8 mouse cellular contexts compared by ENCODE assay signal in the genomic region with DNA sequence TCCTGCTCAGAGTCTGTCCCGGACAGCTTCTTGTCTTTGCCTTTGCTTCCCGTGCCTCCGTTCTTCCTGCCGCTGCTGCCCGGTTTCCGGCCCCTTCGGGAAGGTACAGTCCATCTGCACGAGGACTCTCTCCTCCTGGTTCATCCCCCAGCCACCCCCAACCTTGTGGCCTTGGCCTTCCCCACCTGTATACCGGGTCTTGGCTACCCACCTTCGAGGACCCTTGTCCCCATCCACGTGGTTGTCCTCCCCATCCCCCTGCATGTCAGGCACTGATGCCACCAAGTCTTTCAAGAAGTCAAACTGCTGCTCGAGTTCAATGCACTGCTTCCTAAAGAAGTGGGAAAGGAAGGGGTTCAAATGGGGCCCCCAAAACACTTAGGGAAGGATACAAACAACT. TPM values are rescaled to one million over a fixed set of nuclear protein-coding genes. Genes with fewer than 3 reads are reported as not detected.
A peak's percentile ranks its signal among the peaks of the same experiment; 100 is the strongest.
DNase-seq lines count a peak whose midpoint lies in the region; ATAC-seq and TF ChIP-seq lines count a peak whose summit lies in the region.

No protein-coding gene starts in this region.

- TF ChIP-seq POLR2A in lung, adult 2 months (IDR thresholded peaks at IDR 0.05; ENCODE audit: borderline replicate concordance, extremely low read depth, low read depth, low read length), result peak; percentile 16; the same call in 1 of the 2 replicates
- TF ChIP-seq POLR2A in cortical plate, adult 2 months (IDR thresholded peaks at IDR 0.05; ENCODE audit: extremely low read depth, insufficient read depth, low read length), result no peak

- DNase-seq in lung, adult 2 months, result no peak
- no peak for DNase-seq in lung, postnatal 10 days
- DNase-seq in midbrain, embryonic 14.5 days, result no peak
- no peak for DNase-seq in embryo, embryonic 11 days
- no peak for DNase-seq in spleen, postnatal 10 days (ENCODE audit: low spot score in 2 of 2)
- no peak for DNase-seq in left cerebral cortex, postnatal 36 days (ENCODE audit: low spot score in 2 of 2)

- peak overlapping the region; percentile 83 for H3K9ac ChIP-seq in hindbrain, embryonic 13.5 days
- peak overlapping the region; percentile 77 for H3K9ac ChIP-seq in midbrain, embryonic 14.5 days (replicated peaks; ENCODE audit: low read length)

- peak overlapping the region; percentile 98 for H3K4me3 ChIP-seq in lung, adult 2 months (replicated peaks; ENCODE audit: extremely low read depth, low read depth, low read length)
- H3K4me3 ChIP-seq in cortical plate, adult 2 months (ENCODE audit: insufficient read depth, low read length), result peak overlapping the region; percentile 89
- peak overlapping the region; percentile 82 for H3K4me3 ChIP-seq in hindbrain, embryonic 13.5 days
- peak overlapping the region; percentile 81 for H3K4me3 ChIP-seq in midbrain, embryonic 14.5 days (replicated peaks; ENCODE audit: low read depth, low read length)

- no peak for ATAC-seq in hindbrain, embryonic 13.5 days (ENCODE audit: low FRiP score)
- ATAC-seq in midbrain, embryonic 14.5 days (ENCODE audit: low FRiP score, low TSS enrichment), result no peak

- intact Hi-C loops in left cerebral cortex, postnatal 36 days (cut with DNase I), result no loop called here

- no peaks in the 10 kb centered on the region for H3K27me3 ChIP-seq in hindbrain, embryonic 13.5 days
- H3K27me3 ChIP-seq in midbrain, embryonic 14.5 days (ENCODE audit: control insufficient read depth, insufficient read depth, low read length), result no peaks in the 10 kb centered on the region

- 44% methylated on average over 12 of the region's 12 CpGs for WGBS in lung, adult 2 months
- WGBS in hindbrain, embryonic 13.5 days, result 66% methylated on average over 12 of the region's 12 CpGs
- WGBS in midbrain, embryonic 14.5 days, result 66% methylated on average over 12 of the region's 12 CpGs

- H3K36me3 ChIP-seq in hindbrain, embryonic 13.5 days, result peaks cover 47% of the 10 kb centered on the region
- H3K36me3 ChIP-seq in midbrain, embryonic 14.5 days (ENCODE audit: control insufficient read depth, insufficient read depth, low read length), result peaks cover 58% of the 10 kb centered on the region

- no peak overlapping the region for H3K27ac ChIP-seq in cortical plate, adult 2 months (ENCODE audit: insufficient read depth, low read length)
- peak overlapping the region; percentile 92; the same call in 1 of the 2 replicates for H3K27ac ChIP-seq in hindbrain, embryonic 13.5 days
- H3K27ac ChIP-seq in midbrain, embryonic 14.5 days (replicated peaks; ENCODE audit: low read depth, low read length), result no peak overlapping the region

- no peaks in the 10 kb centered on the region for H3K9me3 ChIP-seq in hindbrain, embryonic 13.5 days
- no peaks in the 10 kb centered on the region for H3K9me3 ChIP-seq in midbrain, embryonic 14.5 days (ENCODE audit: control insufficient read depth, low read length)

- H3K4me2 ChIP-seq in hindbrain, embryonic 13.5 days, result peak overlapping the region; percentile 83
- peak overlapping the region; percentile 88 for H3K4me2 ChIP-seq in midbrain, embryonic 14.5 days (ENCODE audit: low read length)

- H3K4me1 ChIP-seq in lung, adult 2 months (ENCODE audit: control insufficient read depth, insufficient read depth, low read length), result peaks cover 17% of the 10 kb centered on the region
- H3K4me1 ChIP-seq in cortical plate, adult 2 months (ENCODE audit: control insufficient read depth, insufficient read depth, low read length), result peaks cover 6% of the 10 kb centered on the region
- peaks cover 55% of the 10 kb centered on the region for H3K4me1 ChIP-seq in hindbrain, embryonic 13.5 days (replicated peaks)
- H3K4me1 ChIP-seq in midbrain, embryonic 14.5 days (ENCODE audit: control insufficient read depth, insufficient read depth, low read length), result peaks cover 29% of the 10 kb centered on the region

- TF ChIP-seq CTCF in lung, adult 2 months (IDR thresholded peaks at IDR 0.05; ENCODE audit: insufficient read depth, low read length), result no peak
- TF ChIP-seq CTCF in cortical plate, adult 2 months (IDR thresholded peaks at IDR 0.05; ENCODE audit: extremely low read depth, insufficient read depth, low read length), result no peak

RNA-seq across cellular contexts. Expression of gene Drap1, which starts 1.2 kb away (rescaled TPM):
- polyA plus RNA-seq in lung, adult 2 months (2012; rRNA removed), result 151 and 176 TPM in 2 replicates
- polyA plus RNA-seq in cortical plate, adult 2 months (2012; rRNA removed), result 285 and 320 TPM in 2 replicates
- polyA plus RNA-seq in hindbrain, embryonic 13.5 days (2015; fragmentation: Nextera tagmentation; extraction: Ambion mirVana), result 322 and 323 TPM in 2 replicates
- 225 and 299 TPM in 2 replicates for polyA plus RNA-seq in midbrain, embryonic 14.5 days (2014; fragmentation: Nextera tagmentation; extraction: Ambion mirVana)
- total RNA-seq in left cerebral cortex, postnatal 36 days (2021), result 100 to 1,000 TPM; 245 to 260 TPM

RNA-seq across cellular contexts. Expression of gene AI837181, which starts 1.4 kb away (rescaled TPM):
- polyA plus RNA-seq in lung, adult 2 months (2012; rRNA removed), result 85.2 and 86.7 TPM in 2 replicates
- 99.8 and 101 TPM in 2 replicates for polyA plus RNA-seq in cortical plate, adult 2 months (2012; rRNA removed)
- 68.5 and 69.7 TPM in 2 replicates for polyA plus RNA-seq in hindbrain, embryonic 13.5 days (2015; fragmentation: Nextera tagmentation; extraction: Ambion mirVana)
- polyA plus RNA-seq in midbrain, embryonic 14.5 days (2014; fragmentation: Nextera tagmentation; extraction: Ambion mirVana), result 53.7 and 65.2 TPM in 2 replicates
- 10 to 100 TPM; 70.2 to 78.3 TPM for total RNA-seq in left cerebral cortex, postnatal 36 days (2021)

RNA-seq across cellular contexts. Expression of gene Tsga10ip, which starts 21.2 kb away (rescaled TPM):
- polyA plus RNA-seq in lung, adult 2 months (2012; rRNA removed), result not detected in 2 replicates
- polyA plus RNA-seq in cortical plate, adult 2 months (2012; rRNA removed), result not detected in 2 replicates
- 0.18 TPM in 1 of 2 replicates, not detected in the other for polyA plus RNA-seq in hindbrain, embryonic 13.5 days (2015; fragmentation: Nextera tagmentation; extraction: Ambion mirVana)
- polyA plus RNA-seq in midbrain, embryonic 14.5 days (2014; fragmentation: Nextera tagmentation; extraction: Ambion mirVana), result 0.12 TPM in 1 of 2 replicates, not detected in the other
- not detected for total RNA-seq in left cerebral cortex, postnatal 36 days (2021)

RNA-seq across cellular contexts. Expression of gene Fosl1, which starts 23.8 kb away (rescaled TPM):
- polyA plus RNA-seq in lung, adult 2 months (2012; rRNA removed), result 0.34 and 0.36 TPM in 2 replicates
- polyA plus RNA-seq in cortical plate, adult 2 months (2012; rRNA removed), result 0.21 TPM in 1 of 2 replicates, not detected in the other
- 0.48 TPM in 1 of 2 replicates, not detected in the other for polyA plus RNA-seq in hindbrain, embryonic 13.5 days (2015; fragmentation: Nextera tagmentation; extraction: Ambion mirVana)
- not detected in 2 replicates for polyA plus RNA-seq in midbrain, embryonic 14.5 days (2014; fragmentation: Nextera tagmentation; extraction: Ambion mirVana)
- total RNA-seq in left cerebral cortex, postnatal 36 days (2021), result not detected

RNA-seq across cellular contexts. Expression of gene Ccdc85b, which starts 34.1 kb away (rescaled TPM):
- 15.8 and 17.0 TPM in 2 replicates for polyA plus RNA-seq in lung, adult 2 months (2012; rRNA removed)
- polyA plus RNA-seq in cortical plate, adult 2 months (2012; rRNA removed), result 23.8 and 24.5 TPM in 2 replicates
- polyA plus RNA-seq in hindbrain, embryonic 13.5 days (2015; fragmentation: Nextera tagmentation; extraction: Ambion mirVana), result 9.6 and 10.2 TPM in 2 replicates
- polyA plus RNA-seq in midbrain, embryonic 14.5 days (2014; fragmentation: Nextera tagmentation; extraction: Ambion mirVana), result 7.6 and 9.1 TPM in 2 replicates
- 10 to 100 TPM; 28.5 to 31.7 TPM for total RNA-seq in left cerebral cortex, postnatal 36 days (2021)
